Mouse (Mus musculus) kidney, postnatal 4 days (tissue): Measurements from ENCODE around the gene Nbea.

ENCODE experiments used
- DNase-seq, 2 experiments: peaks; one replicate each; pipeline ENCODE4 v3.0.0; 2021; ENCODE audit warnings: mixed read lengths in 2 of 2

The Nbea gene

GRCm38 (mm10) chr3:55587972-55588946 is 595.2 kb downstream of the Nbea start:
- peak; percentile 60 to 76 for DNase-seq

GRCm38 (mm10) chr3:55587434-55587971 is 596.0 kb downstream of the Nbea start:
- no peak for DNase-seq
